Mouse (Mus musculus): ENCODE results near the gene Fnbp1. TPM values are rescaled to one million over a fixed set of nuclear protein-coding genes. Genes with fewer than 3 reads are reported as not detected.

Fnbp1 gene
- total RNA-seq, 2 experiments from 2014 or later, result 48.6 to 60.9 TPM

DNA sequence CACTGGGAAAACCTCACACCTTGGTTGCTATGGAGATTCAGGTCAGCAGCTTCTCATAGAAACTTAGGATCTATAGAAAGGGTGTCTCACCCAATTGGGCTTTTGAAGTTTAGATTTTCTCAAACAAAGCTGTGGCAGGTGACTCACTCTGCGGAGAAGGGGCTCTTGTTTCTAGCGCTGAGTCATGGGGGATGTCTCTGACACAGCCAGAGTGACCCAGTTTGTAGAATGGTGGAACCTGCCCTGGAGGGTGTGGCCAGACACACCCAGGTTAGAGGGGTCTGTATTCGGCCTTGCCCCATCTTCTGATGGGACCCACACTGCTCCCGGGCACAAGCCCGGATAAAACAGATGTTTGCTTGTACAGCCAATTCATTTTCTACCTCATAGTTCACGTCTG is 98.9 kb downstream of the Fnbp1 start:
- intact Hi-C loops (cut with DNase I), result no loop called here
- no peak for DNase-seq

DNA sequence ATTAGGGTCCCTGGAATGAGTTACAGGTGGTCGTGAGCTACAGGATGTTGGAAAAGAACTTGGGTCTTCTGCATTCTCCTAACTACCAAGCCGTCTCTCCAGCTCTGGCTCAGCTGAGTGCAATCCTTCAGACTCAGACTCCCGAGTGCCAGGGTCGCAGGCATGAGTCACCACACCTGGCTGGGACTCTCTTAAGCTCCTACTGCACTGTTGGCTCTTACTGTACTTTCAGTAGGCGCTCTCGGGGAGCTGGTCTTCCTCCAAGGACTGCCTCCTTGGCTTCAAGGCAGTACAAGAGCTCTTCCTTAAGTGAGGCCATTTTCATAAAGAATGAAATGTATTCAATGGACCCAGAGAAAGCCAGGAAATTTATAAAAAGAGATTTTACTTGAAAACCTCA is 100.4 kb downstream of the Fnbp1 start:
- intact Hi-C loops (cut with DNase I), result no loop called here
- DNase-seq, result no peak

DNA sequence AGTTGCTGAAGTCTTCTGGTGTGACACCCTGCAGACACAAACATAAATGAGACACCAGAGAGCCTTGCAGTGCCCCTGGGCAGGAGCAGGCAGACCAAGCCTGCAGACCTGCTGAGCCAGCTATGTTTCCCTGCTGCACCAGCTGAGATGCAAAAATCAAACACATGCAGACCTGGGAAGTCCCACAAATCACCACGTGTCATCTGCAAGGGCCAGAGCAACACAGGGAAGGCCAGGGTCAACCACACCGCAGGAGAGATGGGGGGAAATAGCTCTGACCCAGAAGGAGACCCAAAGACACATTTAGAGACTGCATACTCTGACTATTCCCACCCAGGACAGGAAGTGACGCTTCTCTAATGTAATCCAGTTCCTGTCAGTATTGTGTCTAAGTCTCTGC is 101.3 kb downstream of the Fnbp1 start:
- DNase-seq, result no peak
- intact Hi-C loops (cut with DNase I), result no loop called here

DNA sequence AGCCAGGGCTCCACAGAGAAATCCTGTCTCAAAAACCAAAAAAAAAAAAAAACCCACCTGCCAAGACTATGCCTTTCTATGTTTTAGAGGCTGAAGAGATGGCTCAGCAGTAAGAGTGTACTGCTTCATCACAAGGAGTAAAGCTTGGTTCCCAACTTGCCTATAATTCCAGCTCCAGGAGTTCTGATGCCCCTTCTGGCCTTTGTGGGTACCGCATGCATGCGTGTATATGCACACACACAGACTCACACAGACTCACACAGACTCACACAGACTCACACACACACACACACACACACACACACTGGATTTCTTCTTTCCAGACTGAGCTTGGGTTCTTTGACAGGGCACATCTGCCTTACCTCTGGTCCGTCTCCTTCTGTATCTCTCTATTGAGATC is 101.8 kb downstream of the Fnbp1 start:
- intact Hi-C loops (cut with DNase I), result no loop called here
- no peak for DNase-seq

DNA sequence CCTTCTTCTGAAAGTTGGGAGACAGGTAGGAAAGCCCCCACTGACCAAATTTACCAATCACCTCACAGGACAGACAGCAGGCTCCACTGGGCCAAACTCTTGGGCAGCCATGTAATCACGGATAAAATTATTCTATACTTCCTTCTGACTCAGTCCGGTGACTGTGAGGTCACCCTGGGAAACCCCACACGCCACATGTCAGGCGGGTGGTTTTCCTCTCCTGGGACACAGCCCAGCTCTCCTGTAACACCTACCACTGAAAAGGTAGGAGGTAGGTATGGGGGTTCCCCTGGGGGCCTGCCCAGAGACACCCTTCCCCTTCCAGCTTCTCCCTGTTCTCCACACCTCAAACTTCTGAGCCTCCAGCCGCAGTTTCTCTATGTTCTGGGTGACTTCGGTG is 105.0 kb downstream of the Fnbp1 start:
- intact Hi-C loops (cut with DNase I), result no loop called here
- DNase-seq, result no peak

- intact Hi-C loops (cut with DNase I), result no loop called here
- DNase-seq, result no peak
These were observed 109.8 kb downstream of the Fnbp1 start for GRCm38 (mm10) chr2:31031972-31032371.

DNA sequence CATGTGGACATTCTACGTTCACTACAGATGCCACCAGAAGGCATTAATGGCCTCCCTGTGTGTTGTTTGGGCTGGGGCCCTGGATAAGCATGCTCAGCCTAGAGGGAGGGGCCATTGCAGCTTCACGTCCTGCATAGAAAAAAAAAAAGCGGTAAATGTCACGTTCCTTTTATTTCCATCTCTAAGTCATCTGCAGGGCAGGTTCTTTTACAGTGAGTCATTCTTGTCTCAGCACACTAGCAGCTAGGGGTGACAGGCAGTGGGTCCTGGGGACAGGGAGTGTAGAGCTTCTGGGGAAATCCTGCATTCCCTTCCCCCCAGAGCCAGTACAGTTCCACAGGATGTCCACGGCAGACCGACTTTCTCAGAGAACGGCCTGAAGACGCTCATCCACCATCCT is 115.2 kb downstream of the Fnbp1 start:
- no peak for DNase-seq

DNA sequence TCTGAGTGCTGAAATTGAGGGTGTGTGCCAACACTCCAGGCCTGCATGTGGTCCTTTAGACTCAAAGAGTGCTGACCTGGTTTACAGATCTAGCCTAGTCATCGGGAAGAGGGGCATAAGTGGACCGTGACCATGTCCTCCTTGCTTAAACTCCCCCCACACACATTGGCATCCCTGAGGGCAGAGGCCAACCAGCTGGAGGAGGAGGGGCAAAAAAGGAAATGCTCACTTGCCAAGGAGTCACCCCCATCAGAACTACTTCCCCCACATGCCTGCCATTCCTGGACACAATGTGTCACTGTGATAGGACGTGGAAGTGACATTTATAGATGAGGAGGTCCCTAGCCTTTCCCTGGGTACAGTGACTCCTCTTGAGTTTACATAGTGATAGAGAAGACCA is 116.3 kb downstream of the Fnbp1 start:
- DNase-seq, result peak in 1 of 2 experiments; percentile 33
- intact Hi-C loops (cut with DNase I), result loop anchor here (2.0 to 5.0 kb wide), 3 partner anchors 117 to 267 kb away; partner anchors contain the start of gene Fnbp1

More for the DNA sequence above, 115.2 kb downstream of the Fnbp1 start:
- intact Hi-C loops (cut with DNase I), result loop anchor here (5.0 kb wide), 1 partner anchor 266 kb away; no protein-coding TSS in a partner anchor

DNA sequence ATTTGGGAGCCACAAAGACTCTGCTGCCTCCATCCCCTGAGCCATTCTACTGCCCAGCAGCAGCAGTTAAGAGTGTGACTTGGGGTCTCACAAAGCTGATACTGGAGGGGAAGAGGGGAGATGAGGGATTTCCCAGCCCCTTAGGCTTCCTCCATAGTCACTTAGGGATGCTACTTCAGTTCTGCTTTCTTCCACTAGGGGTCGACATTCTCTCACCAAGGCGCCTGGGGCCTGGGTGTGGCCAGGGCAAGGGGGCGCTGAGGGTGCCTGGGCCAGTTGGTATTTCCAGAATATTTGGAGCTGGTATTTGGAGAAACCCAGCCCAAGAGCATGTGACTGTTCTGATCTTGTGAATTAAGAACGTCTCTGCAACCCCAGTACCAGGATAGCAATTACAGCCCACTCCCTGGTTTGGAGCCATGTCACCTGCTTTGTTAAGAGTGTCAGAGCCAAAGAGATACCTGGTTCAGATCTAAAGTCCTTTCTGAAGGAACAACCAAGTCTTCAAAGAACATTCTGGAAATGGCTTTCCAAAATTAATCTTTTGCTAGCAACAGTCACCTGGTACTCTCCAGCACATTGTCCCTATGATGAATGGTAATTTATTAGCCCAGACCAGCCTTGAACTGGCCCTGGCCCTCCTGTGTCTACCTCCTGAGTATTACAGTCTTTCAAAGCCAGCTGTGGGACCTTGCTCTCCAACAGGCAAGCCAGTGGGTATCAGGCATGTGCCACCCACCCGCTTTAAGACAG is 117.0 kb downstream of the Fnbp1 start:
- intact Hi-C loops (cut with DNase I), result loop anchor here (2.0 to 5.0 kb wide), 4 partner anchors 118 to 268 kb away; partner anchors contain the start of gene Fnbp1
- peak; percentile 71 to 85 for DNase-seq

GRCm38 (mm10) chr2:31023940-31024339 is 117.9 kb downstream of the Fnbp1 start:
- intact Hi-C loops (cut with DNase I), result loop anchor here (2.0 to 5.0 kb wide), 3 partner anchors 119 to 158 kb away; partner anchors contain the start of gene Fnbp1
- no peak for DNase-seq

DNA sequence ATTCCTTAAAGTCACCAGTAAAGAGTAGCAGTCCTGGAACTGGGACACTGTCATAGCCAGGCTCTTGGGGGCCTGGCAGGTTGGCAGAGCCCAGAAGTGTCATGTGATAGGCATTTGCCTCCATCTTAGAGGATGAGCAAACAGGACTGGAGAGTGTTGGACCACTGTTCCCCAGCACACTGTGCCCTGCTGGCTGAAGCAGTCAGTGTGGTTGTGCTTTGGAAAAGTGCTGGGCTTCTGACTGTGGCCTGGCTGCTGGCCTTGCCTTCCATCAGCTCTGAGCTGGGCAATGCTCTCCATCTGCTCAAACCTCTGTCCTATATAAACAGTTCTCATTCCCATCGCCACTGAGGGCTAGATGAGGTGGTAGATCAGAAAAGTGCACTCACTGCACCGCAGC is 121.6 kb downstream of the Fnbp1 start:
- intact Hi-C loops (cut with DNase I), result loop anchor here (5.0 kb wide), 1 partner anchor 162 kb away; no protein-coding TSS in a partner anchor
- DNase-seq, result no peak

DNA sequence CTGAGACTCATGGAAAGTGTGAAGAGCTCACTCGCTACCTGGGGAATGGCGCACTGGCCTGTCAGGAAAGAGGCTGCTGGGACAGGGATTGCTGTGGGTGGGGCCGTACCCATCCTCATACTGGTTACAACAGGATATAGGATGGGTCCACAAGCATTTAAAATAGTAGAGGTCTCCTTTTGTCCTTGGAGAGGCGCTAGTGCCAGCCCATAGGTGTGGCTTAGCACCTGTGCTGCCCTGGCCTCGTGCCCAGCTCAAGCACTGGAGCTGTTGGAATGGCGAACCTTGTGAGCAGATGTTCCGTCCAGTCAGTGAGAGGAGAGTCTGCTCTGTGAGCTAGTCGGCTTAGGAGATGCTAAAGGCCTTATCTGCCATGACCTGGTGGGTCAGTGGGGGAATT is 122.8 kb downstream of the Fnbp1 start:
- intact Hi-C loops (cut with DNase I), result no loop called here
- DNase-seq, result no peak

DNA sequence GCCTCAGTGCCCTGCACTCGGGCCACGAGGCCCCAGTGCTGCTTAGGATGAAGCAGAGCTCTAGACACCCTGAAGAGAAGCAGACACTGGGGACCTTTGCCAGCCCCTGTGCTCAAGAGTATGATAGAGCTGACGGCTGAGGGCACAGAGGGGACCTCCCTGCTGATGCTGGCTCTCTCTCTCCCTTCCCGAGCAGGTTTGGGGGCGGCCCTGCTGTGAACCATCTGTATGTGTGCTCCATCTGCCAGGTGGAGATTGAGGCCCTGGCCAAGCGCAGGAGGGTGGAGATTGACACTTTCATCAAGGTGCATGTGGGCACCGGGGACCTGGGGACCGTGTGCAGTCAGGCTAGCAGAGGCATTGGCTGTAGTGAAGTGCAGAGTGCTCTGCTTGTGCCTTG is 123.3 kb downstream of the Fnbp1 start:
- intact Hi-C loops (cut with DNase I), result no loop called here
- DNase-seq, result no peak

GRCm38 (mm10) chr2:31017625-31018317 is 124.0 kb downstream of the Fnbp1 start:
- DNase-seq, result no peak
- intact Hi-C loops (cut with DNase I), result no loop called here

DNA sequence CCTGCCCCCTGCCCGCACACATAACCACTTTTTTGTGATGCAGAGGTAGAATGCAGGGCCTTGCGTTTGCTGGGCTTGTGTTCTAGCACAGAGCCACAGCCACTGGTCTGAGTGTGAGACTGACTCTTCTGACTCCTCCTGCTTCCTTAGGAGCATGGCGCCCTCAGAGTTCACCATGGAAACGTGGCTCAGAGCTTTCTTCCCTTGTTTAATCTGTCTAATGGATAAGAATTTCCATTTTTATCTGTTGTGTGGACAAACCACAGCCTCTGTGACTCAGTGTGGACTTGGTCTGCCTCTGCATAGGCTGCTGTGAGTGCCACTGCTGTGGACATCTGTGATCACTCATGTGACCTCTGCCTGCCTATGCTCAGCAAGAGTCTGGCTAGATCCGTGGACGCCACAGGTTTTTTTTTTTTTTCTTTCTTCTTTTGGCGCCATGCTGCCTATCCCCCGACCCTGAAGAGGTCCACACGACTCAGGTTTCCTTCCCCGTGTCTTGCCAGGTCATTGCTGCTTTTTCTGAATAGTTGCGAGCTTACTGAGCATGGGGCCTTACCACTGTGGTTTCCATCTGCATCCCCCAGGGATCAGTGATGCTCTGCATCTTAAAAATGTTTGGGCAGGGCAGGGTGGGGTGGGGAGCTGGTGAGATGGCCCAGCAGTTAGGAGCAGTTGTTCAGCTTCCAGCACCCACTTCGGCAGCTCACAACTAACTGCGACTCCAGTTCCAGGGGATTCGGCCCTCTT is 128.3 kb downstream of the Fnbp1 start:
- DNase-seq, result no peak
- intact Hi-C loops (cut with DNase I), result no loop called here

DNA sequence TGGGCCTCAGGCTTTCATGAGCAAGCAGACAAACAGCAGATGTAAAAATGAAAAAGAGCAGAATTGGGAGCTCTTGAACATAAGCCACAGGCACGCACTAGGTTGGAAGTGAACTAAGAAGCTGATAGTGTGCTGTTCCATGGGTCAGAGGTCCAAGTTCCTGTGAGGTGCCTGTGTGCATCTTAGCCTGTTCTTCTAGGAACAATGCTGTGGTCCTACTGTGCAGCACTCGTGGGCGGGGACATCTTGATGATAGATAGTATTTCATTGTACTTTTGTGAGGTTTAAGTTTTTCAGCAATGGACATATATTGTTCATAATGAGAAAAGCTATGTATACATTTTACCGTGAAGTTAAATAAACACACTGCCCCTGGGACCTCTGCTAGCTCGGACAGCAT is 134.6 kb downstream of the Fnbp1 start:
- no peak for DNase-seq
- intact Hi-C loops (cut with DNase I), result no loop called here

DNA sequence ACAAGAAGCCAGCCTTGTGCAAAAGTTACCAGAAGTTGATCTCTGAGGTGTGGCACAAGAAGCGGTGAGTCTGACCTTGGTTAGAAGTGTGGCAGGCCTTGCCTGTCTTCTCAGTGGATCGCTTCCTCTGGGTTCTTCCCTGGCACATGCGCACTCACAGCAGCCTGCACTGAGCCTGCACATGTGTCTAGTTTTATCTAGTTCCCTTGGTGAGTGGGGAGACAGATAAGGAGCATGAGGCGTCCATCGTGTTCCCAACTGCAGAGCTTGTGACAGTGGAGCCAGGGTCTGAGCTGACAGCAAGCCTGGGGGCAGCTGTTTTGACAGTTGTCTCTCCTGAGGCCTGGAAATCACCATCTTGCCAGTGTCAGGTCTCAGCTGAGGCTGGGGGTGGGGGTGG is 135.4 kb downstream of the Fnbp1 start:
- intact Hi-C loops (cut with DNase I), result no loop called here

DNA sequence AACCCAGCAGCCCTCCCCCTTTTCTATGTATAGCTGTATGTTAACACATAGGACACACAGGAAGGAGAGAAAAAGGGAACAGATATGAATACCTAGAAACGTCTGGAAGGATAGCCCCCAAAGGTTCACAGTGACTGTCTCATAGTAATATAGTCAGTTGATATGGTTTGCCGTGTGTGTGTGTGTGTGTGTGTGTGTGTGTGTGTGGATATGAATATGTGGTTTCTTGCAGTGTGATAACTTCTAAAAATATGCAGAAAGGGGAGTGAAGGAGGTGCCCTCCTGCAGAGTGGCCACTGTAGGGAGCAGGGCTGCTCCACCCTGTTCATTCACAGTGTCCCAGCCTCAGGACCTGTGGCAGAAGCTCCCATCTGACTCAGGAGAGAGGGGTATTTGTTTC is 136.4 kb downstream of the Fnbp1 start:
- intact Hi-C loops (cut with DNase I), result no loop called here
- DNase-seq, result no peak

More for the DNA sequence above, 135.4 kb downstream of the Fnbp1 start:
- DNase-seq, result peak; percentile 76 to 80

- DNase-seq, result no peak
- intact Hi-C loops (cut with DNase I), result no loop called here
These were observed 139.0 kb downstream of the Fnbp1 start for GRCm38 (mm10) chr2:31002857-31003256.

DNA sequence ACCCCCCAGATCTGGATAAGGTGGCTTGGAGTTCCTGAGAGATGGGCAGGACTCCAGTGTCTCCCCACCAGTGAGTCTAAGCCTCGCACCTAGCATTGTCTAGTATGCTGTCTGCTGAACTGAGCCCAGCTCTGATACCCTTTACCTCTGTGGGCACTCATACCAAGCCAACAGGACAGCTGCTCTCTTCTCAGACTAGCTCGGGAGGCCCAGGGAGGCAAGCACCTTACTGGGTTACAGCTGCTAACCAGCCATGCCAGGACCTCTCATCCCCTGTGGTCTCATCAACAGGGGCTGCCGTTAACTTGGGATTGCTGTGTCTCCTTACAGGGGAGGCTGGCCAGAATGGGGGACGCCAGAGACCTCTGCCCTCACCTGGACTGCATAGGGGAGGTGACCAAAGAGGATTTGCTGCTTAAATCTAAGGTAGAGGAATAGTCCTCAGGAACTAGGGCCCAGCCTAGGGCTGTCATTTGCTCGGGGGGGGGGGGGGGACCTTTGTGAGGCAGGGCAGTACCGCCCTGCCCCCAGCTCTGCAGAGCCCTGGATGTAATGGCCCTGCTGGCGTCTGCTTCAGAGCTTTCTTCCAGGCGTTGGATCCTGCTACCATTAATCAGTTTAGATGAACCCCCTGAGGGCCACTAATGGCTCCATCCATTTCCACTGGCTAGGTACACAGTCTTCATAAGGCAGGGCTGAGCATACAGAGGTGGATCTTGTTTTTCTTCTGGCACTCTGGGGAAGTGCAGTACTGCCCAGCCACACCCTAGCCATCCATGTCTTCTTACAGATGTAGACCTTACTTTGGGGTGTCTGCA is 143.2 kb downstream of the Fnbp1 start:
- intact Hi-C loops (cut with DNase I), result no loop called here

More for the DNA sequence above, 143.2 kb downstream of the Fnbp1 start:
- DNase-seq, result no peak

Data from heart, postnatal 10 days (tissue).